Mouse (Mus musculus) olfactory bulb, adult 2 months (tissue): Measurements from ENCODE around the gene Mettl4. TPM values are rescaled to one million over a fixed set of nuclear protein-coding genes. Genes with fewer than 3 reads are reported as not detected.
"Not testable (repeated sequence)": the region's sequence is repeated elsewhere in the genome, so short reads cannot be mapped to it uniquely, and the experiment has no call there.

ENCODE experiments used
- H3K27ac ChIP-seq: fragments of 200-500 bp; 2 replicates; pipeline ENCODE4 v1.5.1; 2012; ENCODE audit warnings: low read depth, low read length; ENCODE audit not compliant: insufficient read depth
- H3K4me1 ChIP-seq: fragments of 200-500 bp; 2 replicates; pipeline ENCODE4 v1.6.1; 2012; ENCODE audit warnings: low read length; ENCODE audit not compliant: control insufficient read depth, insufficient read depth
- H3K4me3 ChIP-seq: fragments of 200-500 bp; 2 replicates; pipeline ENCODE4 v1.5.1; 2012; ENCODE audit warnings: mild to moderate bottlenecking, low read depth, low read length, moderate library complexity; ENCODE audit not compliant: insufficient read depth
- CTCF ChIP-seq: fragments of 200-500 bp; IDR thresholded peaks from 2 replicates; pipeline ENCODE4 v1.5.1; 2012; ENCODE audit warnings: low read depth, mild to moderate bottlenecking, low read length, moderate library complexity; ENCODE audit not compliant: insufficient read depth
- POLR2A ChIP-seq: fragments of 200-500 bp; IDR thresholded peaks from 2 replicates; pipeline ENCODE4 v1.6.1; 2012; ENCODE audit warnings: mild to moderate bottlenecking, low read depth, low read length, moderate library complexity; ENCODE audit not compliant: insufficient read depth
- WGBS: fragments of 180-500 bp; shearing (Covaris S2); methylation state at CpG from one replicate; pipeline ENCODE4 v1.1.7; 2018; 5-methylcytosine and 5-hydroxymethylcytosine counted together
- polyA plus RNA-seq: library from polyadenylated mRNA; stranded (reverse); fragments of >200 nt; gene quantifications from 2 replicates; pipeline ENCODE4 v1.2.4, GENCODE M21; 2012; ENCODE audit warnings: low replicate concordance; ENCODE audit not compliant: missing spikeins, insufficient read depth, insufficient read length

Mettl4 gene
- polyA plus RNA-seq, 1 experiment = not detected

DNA sequence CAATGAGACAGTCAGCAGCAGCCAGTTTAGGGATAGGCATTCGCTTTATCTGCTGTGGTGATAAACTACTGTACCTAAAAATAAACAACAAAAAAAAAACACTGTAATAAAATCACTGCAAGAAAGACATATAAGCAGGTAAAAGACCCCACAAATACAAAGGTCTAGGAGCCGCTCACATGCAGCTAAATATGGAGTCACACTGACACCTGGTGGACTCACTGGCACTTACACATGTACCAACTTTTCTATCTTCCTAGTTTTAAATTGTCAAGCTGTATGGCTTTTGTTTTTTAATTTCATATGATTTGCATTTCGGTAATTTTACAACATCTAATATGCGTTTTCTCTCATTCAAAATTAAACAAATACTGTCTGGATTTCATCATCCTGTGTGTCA is 14.4 kb downstream of the Mettl4 start:
- no peak overlapping the region for H3K27ac ChIP-seq
- no peak for TF ChIP-seq CTCF
- no peak for TF ChIP-seq POLR2A
- H3K4me1 ChIP-seq = no peaks in the 10 kb centered on the region
- WGBS = 70% methylated on average over 4 of the region's 4 CpGs
- H3K4me3 ChIP-seq = no peak overlapping the region

DNA sequence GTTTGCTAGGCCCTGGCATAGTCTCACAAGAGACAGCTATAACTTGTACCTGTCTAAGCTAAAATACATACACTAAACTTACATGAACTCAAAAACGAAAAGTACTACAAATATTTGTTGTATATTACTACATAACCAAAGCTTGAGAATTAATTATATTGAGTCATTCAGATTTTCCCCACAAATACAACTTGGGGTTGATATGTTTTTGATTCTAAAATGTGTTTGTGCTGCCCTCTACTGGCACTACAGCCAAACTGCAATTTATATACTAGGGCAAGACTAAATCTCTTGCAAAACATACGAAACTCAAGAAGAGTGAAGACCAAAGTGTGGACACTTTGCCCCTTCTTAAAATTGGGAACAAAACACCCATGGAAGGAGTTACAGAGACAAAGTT is 19.4 kb downstream of the Mettl4 start:
- WGBS = 35% methylated on average over 2 of the region's 2 CpGs
- not testable (repeated sequence) for H3K4me3 ChIP-seq, H3K27ac ChIP-seq, H3K4me1 ChIP-seq

DNA sequence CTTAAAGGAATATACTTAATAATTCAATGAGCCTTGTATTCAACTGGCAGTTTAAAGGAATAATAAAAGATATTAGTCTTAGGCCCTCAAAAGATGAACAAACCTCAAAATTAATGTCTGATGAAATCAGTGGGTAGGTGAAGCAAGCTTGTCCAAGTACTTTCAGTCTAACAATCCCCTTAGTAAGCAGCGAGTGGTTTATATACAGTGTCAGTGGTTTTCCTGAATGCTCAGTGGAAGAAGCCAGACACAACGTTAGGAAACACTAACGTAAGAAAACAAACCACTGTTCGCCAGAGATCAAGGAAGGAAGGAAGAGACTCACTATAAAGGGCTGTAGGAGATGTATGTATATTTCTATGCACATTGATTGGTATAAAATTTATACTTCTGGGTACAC is 23.1 kb downstream of the Mettl4 start:
- no peaks in the 10 kb centered on the region for H3K4me1 ChIP-seq
- TF ChIP-seq POLR2A (no peak), CTCF (no peak)
- no peak overlapping the region for H3K4me3 ChIP-seq
- 90% methylated on average over 4 of the region's 4 CpGs for WGBS
- no peak overlapping the region for H3K27ac ChIP-seq

DNA sequence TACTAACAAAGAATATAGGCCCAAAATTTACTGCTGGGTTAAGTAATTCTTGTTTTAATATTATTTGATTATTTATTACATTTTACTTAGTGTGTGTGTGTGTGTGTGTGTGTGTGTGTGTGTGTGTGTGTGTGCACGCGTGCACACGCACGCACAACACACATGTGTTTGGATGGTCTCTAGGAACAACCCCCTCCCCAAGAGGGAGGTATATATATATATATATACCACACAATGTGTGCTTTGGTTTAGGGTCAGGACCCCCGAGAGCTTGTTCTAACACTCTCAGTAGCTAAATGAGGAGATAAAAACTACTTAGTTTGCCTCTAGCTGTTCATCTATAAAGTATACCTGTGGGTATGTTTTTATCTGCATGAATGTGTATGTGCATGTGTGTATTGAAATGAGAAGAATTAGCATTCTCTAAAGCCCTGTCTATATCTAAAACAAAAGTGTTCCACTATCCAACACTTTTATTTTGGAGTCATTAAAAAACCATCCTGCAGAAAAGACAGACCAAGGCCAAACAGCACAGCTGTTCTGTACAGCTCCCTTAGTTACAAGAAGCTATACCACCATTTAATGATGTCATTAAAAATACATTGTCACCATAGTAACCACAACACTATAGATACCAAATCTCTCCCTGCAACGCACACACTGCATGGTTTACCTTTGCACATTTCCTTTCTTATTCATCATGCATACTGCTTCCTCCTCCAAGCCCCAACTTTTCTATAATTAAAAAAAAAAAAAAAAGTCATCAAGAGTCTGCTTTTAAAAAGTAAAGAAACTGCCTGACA is 76.1 kb downstream of the Mettl4 start:
- TF ChIP-seq CTCF (no peak), POLR2A (no peak)
- Histone ChIP-seq H3K27ac (no peak overlapping the region), H3K4me1 (no peaks in the 10 kb centered on the region), H3K4me3 (no peak overlapping the region)
- WGBS = 89% methylated on average over 6 of the region's 6 CpGs
